Mouse (Mus musculus) heart, embryonic 11.5 days (tissue): Measurements from ENCODE around the gene Evi2b. TPM values are rescaled to one million over a fixed set of nuclear protein-coding genes. Genes with fewer than 3 reads are reported as not detected.

Experiments
- ATAC-seq: fragments of 200-750 bp; cut with Nextera tagmentation; replicated peaks from 2 replicates; pipeline ENCODE4 v1.8.0; 2017; ENCODE audit warnings: moderate library complexity; ENCODE audit not compliant: insufficient number of reproducible peaks, low FRiP score, low TSS enrichment
- H3K27ac ChIP-seq: fragments of 300-500 bp; sonication (generic); 2 replicates; pipeline ENCODE4 v1.5.1; 2014; ENCODE audit warnings: mild to moderate bottlenecking, low read depth, low read length
- H3K27me3 ChIP-seq: fragments of 300-500 bp; sonication (generic); 2 replicates; pipeline ENCODE4 v1.6.1; 2014; ENCODE audit warnings: mild to moderate bottlenecking, low read length, mixed read lengths; ENCODE audit not compliant: control insufficient read depth, insufficient read depth
- H3K36me3 ChIP-seq: fragments of 300-500 bp; sonication (generic); 2 replicates; pipeline ENCODE4 v1.6.1; 2014; ENCODE audit warnings: mild to moderate bottlenecking, low read length, moderate library complexity, mixed read lengths; ENCODE audit not compliant: control insufficient read depth, insufficient read depth
- H3K4me1 ChIP-seq: fragments of 300-500 bp; sonication (generic); 2 replicates; pipeline ENCODE4 v1.6.1; 2014; ENCODE audit warnings: low read length; ENCODE audit not compliant: control insufficient read depth, insufficient read depth
- H3K4me2 ChIP-seq: fragments of 300-500 bp; sonication (generic); 2 replicates; pipeline ENCODE4 v1.6.1; 2014; ENCODE audit warnings: mild to moderate bottlenecking, moderate library complexity
- H3K4me3 ChIP-seq: fragments of 300-500 bp; sonication (generic); 2 replicates; pipeline ENCODE4 v1.5.1; 2014; ENCODE audit warnings: low read depth, low read length
- H3K9ac ChIP-seq: fragments of 300-500 bp; sonication (generic); 2 replicates; pipeline ENCODE4 v1.6.1; 2014; ENCODE audit warnings: mild to moderate bottlenecking, low read depth, low read length, moderate library complexity
- H3K9me3 ChIP-seq: fragments of 300-500 bp; sonication (generic); replicated peaks from 2 replicates; pipeline ENCODE4 v1.6.1; 2016; ENCODE audit warnings: low read length; ENCODE audit not compliant: control insufficient read depth
- WGBS: fragments of 180-500 bp; shearing (Covaris S2); extraction: QIAGEN DNeasy Blood & Tissue Kit; methylation state at CpG from one replicate; pipeline ENCODE4 v1.1.7; 2014; ENCODE audit not compliant: insufficient replicate concordance; 5-methylcytosine and 5-hydroxymethylcytosine counted together
- polyA plus RNA-seq: library from polyadenylated mRNA; unstranded; fragments of >200 nt; fragmentation: Nextera tagmentation; extraction: Ambion mirVana; gene quantifications from 2 replicates; pipeline ENCODE4 v1.2.1, GENCODE M21; 2014

The Evi2b gene
- polyA plus RNA-seq, 1 experiment from 2014 or later: 0.54 TPM

DNA sequence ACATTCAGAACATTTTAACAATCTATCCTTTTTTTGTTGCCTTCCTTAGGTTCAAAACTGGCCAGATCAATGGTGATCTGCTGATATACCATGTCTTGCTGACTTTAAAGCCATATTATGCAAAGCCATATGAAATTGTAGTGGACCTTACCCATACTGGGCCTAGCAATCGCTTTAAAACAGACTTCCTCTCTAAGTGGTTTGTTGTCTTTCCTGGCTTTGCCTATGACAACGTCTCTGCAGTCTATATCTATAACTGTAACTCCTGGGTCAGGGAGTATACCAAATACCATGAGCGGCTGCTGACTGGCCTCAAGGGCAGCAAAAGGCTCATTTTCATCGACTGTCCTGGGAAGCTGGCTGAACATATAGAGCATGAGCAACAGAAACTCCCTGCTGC lies 12.0 kb upstream of the Evi2b start:
- 80% methylated on average over 4 of the region's 4 CpGs for WGBS
- Histone ChIP-seq H3K27me3 (no peaks in the 10 kb centered on the region), H3K36me3 (peaks cover 2% of the 10 kb centered on the region; the same call in 1 of the 2 replicates), H3K4me1 (peaks cover 8% of the 10 kb centered on the region; the same call in 1 of the 2 replicates), H3K9me3 (no peaks in the 10 kb centered on the region), H3K27ac (no peak overlapping the region), H3K4me2 (no peak overlapping the region), H3K9ac (no peak overlapping the region), H3K4me3 (no peak overlapping the region)
- ATAC-seq: no peak

DNA sequence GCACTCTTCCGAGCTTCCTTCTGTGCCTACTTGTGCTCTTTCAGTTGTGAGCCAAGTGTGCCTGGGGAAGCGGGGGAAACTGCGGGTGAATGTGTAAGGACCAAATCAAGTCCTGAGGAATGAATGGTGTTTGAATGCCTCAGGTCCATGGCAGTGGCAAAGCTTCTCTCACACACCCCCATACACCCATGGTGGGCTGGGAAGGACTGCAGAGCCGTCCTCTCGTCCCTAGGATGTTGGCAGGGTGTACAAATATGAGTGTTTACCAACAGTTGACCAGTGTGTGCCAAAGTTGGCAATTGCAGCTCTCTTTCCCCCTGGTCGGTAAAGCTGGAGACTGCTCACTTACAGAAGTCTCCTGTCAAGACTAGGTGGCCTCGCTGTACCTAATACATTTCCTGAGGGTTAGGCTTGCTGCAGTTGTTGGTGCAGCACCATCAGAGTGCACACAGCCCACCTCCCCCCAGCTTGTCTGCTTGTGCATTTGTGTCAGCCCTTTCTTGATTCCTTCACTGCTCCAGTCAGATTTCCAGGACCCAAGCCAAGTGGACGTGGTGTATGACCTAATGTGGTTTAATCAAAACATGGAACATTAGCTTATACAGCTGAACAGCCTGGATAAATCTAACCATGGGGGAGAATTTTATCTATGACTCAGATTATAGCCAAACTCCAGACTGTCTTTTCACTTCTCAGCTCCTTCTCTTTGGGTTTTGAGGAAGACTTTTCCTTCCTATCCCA lies 10.6 kb upstream of the Evi2b start:
- H3K4me2 ChIP-seq: no peak overlapping the region
- no peaks in the 10 kb centered on the region for H3K9me3 ChIP-seq
- peaks cover 2% of the 10 kb centered on the region; the same call in 1 of the 2 replicates for H3K36me3 ChIP-seq
- H3K9ac ChIP-seq: no peak overlapping the region
- H3K4me1 ChIP-seq: peaks cover 8% of the 10 kb centered on the region; the same call in 1 of the 2 replicates
- H3K27ac ChIP-seq: no peak overlapping the region
- no peaks in the 10 kb centered on the region for H3K27me3 ChIP-seq
- ATAC-seq: no peak
- H3K4me3 ChIP-seq: no peak overlapping the region
- WGBS: 77% methylated on average over 8 of the region's 8 CpGs

GRCm38 (mm10) chr11:79533311-79533710 lies 9.7 kb upstream of the Evi2b start:
- Histone ChIP-seq H3K36me3 (peaks cover 2% of the 10 kb centered on the region; the same call in 1 of the 2 replicates), H3K4me3 (no peak overlapping the region), H3K9ac (no peak overlapping the region), H3K27ac (no peak overlapping the region), H3K4me1 (peaks cover 8% of the 10 kb centered on the region; the same call in 1 of the 2 replicates), H3K4me2 (no peak overlapping the region), H3K27me3 (no peaks in the 10 kb centered on the region), H3K9me3 (no peaks in the 10 kb centered on the region)
- peak; percentile 52 for ATAC-seq
- 45% methylated on average over 6 of the region's 6 CpGs for WGBS

- Histone ChIP-seq H3K9ac (no peak overlapping the region), H3K9me3 (no peaks in the 10 kb centered on the region), H3K27ac (no peak overlapping the region), H3K36me3 (peaks cover 6% of the 10 kb centered on the region; the same call in 1 of the 2 replicates), H3K4me3 (no peak overlapping the region), H3K4me1 (peaks cover 12% of the 10 kb centered on the region), H3K27me3 (no peaks in the 10 kb centered on the region), H3K4me2 (no peak overlapping the region)
- WGBS: 89% methylated on average over 4 of the region's 4 CpGs
- no peak for ATAC-seq
These were observed 7.9 kb upstream of the Evi2b start for GRCm38 (mm10) chr11:79531485-79531884.

GRCm38 (mm10) chr11:79530774-79531173 lies 7.2 kb upstream of the Evi2b start:
- no peaks in the 10 kb centered on the region for H3K27me3 ChIP-seq
- peaks cover 12% of the 10 kb centered on the region for H3K4me1 ChIP-seq
- H3K4me2 ChIP-seq: no peak overlapping the region
- no peak overlapping the region for H3K27ac ChIP-seq
- H3K36me3 ChIP-seq: 0 out of 2 replicates have a peak, but pooled peaks cover 4% of the 10 kb centered on the region
- H3K9me3 ChIP-seq: no peaks in the 10 kb centered on the region
- 87% methylated on average over 11 of the region's 11 CpGs for WGBS
- no peak for ATAC-seq
- H3K9ac ChIP-seq: no peak overlapping the region
- no peak overlapping the region for H3K4me3 ChIP-seq

- no peak within 1 kb of the TSS for H3K4me3 ChIP-seq
These were observed 6.8 kb upstream of the Evi2b start, which contains the start of the genes Evi2 and Evi2a for GRCm38 (mm10) chr11:79530333-79530761. Gene Evi2, minus strand, starts transcription at chr11:79530589. Gene Evi2a, minus strand, starts transcription at chr11:79530609.

DNA sequence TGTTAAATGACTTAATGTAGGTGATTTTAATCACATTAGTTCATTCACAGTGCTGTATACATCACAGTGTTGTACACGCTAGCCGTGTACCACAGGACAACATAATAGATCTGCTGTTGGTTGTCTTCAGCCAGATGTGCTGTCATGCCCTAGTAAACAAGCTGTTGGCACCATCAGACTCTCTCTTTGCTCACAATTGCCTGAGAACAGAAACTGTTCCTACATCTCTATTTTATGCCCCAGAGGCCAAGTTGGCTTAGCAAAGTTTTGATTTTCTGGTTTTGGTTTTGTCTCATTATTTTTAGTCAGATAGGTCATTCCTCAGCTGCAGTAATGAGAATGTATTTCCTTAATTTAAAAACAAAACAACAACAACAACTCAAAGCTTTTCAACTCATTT lies 6.2 kb upstream of the Evi2b start:
- WGBS: 88% methylated on average over 2 of the region's 2 CpGs
- no peaks in the 10 kb centered on the region for H3K9me3 ChIP-seq
- ATAC-seq: no peak
- H3K4me1 ChIP-seq: peaks cover 12% of the 10 kb centered on the region
- H3K27ac ChIP-seq: no peak overlapping the region
- H3K9ac ChIP-seq: no peak overlapping the region
- H3K27me3 ChIP-seq: no peaks in the 10 kb centered on the region
- no peak overlapping the region for H3K4me3 ChIP-seq
- 0 out of 2 replicates have a peak, but pooled peaks cover 4% of the 10 kb centered on the region for H3K36me3 ChIP-seq
- no peak overlapping the region for H3K4me2 ChIP-seq

More at GRCm38 (mm10) chr11:79530333-79530761, 6.8 kb upstream of the Evi2b start, which contains the start of the genes Evi2 and Evi2a:
- Histone ChIP-seq H3K27ac (no peak within 1 kb of the TSS), H3K9ac (no peak within 1 kb of the TSS), H3K9me3 (no peaks in the 10 kb centered on the region), H3K4me2 (no peak within 1 kb of the TSS), H3K27me3 (no peaks in the 10 kb centered on the region), H3K36me3 (0 out of 2 replicates have a peak, but pooled peaks cover 4% of the 10 kb centered on the region), H3K4me1 (peaks cover 12% of the 10 kb centered on the region)
- WGBS: 84% methylated on average over 7 of the region's 7 CpGs
- ATAC-seq: no peak

DNA sequence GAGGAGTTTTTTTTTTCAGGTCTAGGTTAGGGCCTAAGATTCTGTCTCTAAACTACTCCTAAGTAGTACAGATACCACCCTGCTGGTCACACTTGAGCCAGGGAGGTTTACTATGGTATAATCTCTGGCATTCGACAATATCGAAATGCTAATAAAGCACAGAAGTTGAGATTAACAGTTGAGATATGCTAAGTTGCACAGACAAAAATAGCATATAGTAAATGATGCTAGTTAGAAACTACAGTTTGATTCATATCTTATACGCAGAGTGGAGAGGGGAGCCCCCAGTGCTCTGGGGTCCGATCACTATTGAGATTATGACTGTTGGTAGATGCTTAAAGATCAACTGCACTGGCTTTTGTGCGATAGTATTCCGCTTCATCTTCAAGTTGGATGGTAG lies 5.7 kb upstream of the Evi2b start:
- Histone ChIP-seq H3K9ac (no peak overlapping the region), H3K4me2 (no peak overlapping the region), H3K9me3 (no peaks in the 10 kb centered on the region), H3K36me3 (0 out of 2 replicates have a peak, but pooled peaks cover 4% of the 10 kb centered on the region), H3K27me3 (no peaks in the 10 kb centered on the region), H3K4me1 (peaks cover 12% of the 10 kb centered on the region), H3K4me3 (no peak overlapping the region), H3K27ac (no peak overlapping the region)
- WGBS: 94% methylated on average over 6 of the region's 6 CpGs
- ATAC-seq: no peak
